Mouse (Mus musculus): ENCODE measurements around the gene Prdm2. TPM values are rescaled to one million over a fixed set of nuclear protein-coding genes. Genes with fewer than 3 reads are reported as not detected.

Gene Prdm2
- polyA plus RNA-seq, 1 experiment from 2014 or later = 3.3 TPM

GRCm38 (mm10) chr4:143218858-143219257 lies 6.1 kb upstream of the Prdm2 start:
- Histone ChIP-seq H3K27me3 (ENCODE audit: control insufficient read depth, insufficient read depth, low read depth, low read length) (no peaks in the 10 kb centered on the region), H3K9me3 (replicated peaks; ENCODE audit: control insufficient read depth, low read length) (no peaks in the 10 kb centered on the region), H3K9ac (ENCODE audit: low read depth, low read length) (no peak overlapping the region), H3K36me3 (ENCODE audit: control insufficient read depth, insufficient read depth) (no peaks in the 10 kb centered on the region), H3K27ac (ENCODE audit: low read length) (no peak overlapping the region), H3K4me3 (ENCODE audit: low read depth, low read length) (no peak overlapping the region), H3K4me1 (ENCODE audit: control insufficient read depth, low read depth, low read length) (no peaks in the 10 kb centered on the region), H3K4me2 (ENCODE audit: low read depth, low read length) (no peak overlapping the region)
- 53% methylated on average over 2 of the region's 2 CpGs for whole genome bisulfite sequencing (ENCODE audit: insufficient replicate concordance)
- ATAC-seq (ENCODE audit: low read depth) = no peak

GRCm38 (mm10) chr4:143217189-143217588 lies 4.4 kb upstream of the Prdm2 start:
- no peaks in the 10 kb centered on the region for H3K9me3 ChIP-seq (replicated peaks; ENCODE audit: control insufficient read depth, low read length)
- H3K4me2 ChIP-seq (ENCODE audit: low read depth, low read length) = no peak overlapping the region
- no peak overlapping the region for H3K4me3 ChIP-seq (ENCODE audit: low read depth, low read length)
- no peaks in the 10 kb centered on the region for H3K27me3 ChIP-seq (ENCODE audit: control insufficient read depth, insufficient read depth, low read depth, low read length)
- no peak overlapping the region for H3K27ac ChIP-seq (ENCODE audit: low read length)
- H3K4me1 ChIP-seq (ENCODE audit: control insufficient read depth, low read depth, low read length) = peaks cover 5% of the 10 kb centered on the region
- ATAC-seq (ENCODE audit: low read depth) = peak; percentile 65
- H3K9ac ChIP-seq (ENCODE audit: low read depth, low read length) = no peak overlapping the region
- no peaks in the 10 kb centered on the region for H3K36me3 ChIP-seq (ENCODE audit: control insufficient read depth, insufficient read depth)
- 70% methylated on average over 7 of the region's 7 CpGs for WGBS (ENCODE audit: insufficient replicate concordance)

- 38% methylated on average over 3 of the region's 3 CpGs for WGBS (ENCODE audit: insufficient replicate concordance)
- no peaks in the 10 kb centered on the region for H3K9me3 ChIP-seq (replicated peaks; ENCODE audit: control insufficient read depth, low read length)
- no peak overlapping the region for H3K4me2 ChIP-seq (ENCODE audit: low read depth, low read length)
- H3K27ac ChIP-seq (ENCODE audit: low read length) = no peak overlapping the region
- H3K4me1 ChIP-seq (ENCODE audit: control insufficient read depth, low read depth, low read length) = peaks cover 12% of the 10 kb centered on the region
- no peaks in the 10 kb centered on the region for H3K27me3 ChIP-seq (ENCODE audit: control insufficient read depth, insufficient read depth, low read depth, low read length)
- no peak for ATAC-seq (ENCODE audit: low read depth)
- H3K4me3 ChIP-seq (ENCODE audit: low read depth, low read length) = no peak overlapping the region
- no peak overlapping the region for H3K9ac ChIP-seq (ENCODE audit: low read depth, low read length)
- H3K36me3 ChIP-seq (ENCODE audit: control insufficient read depth, insufficient read depth) = no peaks in the 10 kb centered on the region
Measured at GRCm38 (mm10) chr4:143214221-143214797, 1.5 kb upstream of the Prdm2 start.

- no peak overlapping the region for H3K27ac ChIP-seq (ENCODE audit: low read length)
- no peak overlapping the region for H3K9ac ChIP-seq (ENCODE audit: low read depth, low read length)
- H3K27me3 ChIP-seq (ENCODE audit: control insufficient read depth, insufficient read depth, low read depth, low read length) = no peaks in the 10 kb centered on the region
- H3K4me3 ChIP-seq (ENCODE audit: low read depth, low read length) = no peak overlapping the region
- no peaks in the 10 kb centered on the region for H3K9me3 ChIP-seq (replicated peaks; ENCODE audit: control insufficient read depth, low read length)
- no peaks in the 10 kb centered on the region for H3K36me3 ChIP-seq (ENCODE audit: control insufficient read depth, insufficient read depth)
- no peak overlapping the region for H3K4me2 ChIP-seq (ENCODE audit: low read depth, low read length)
- ATAC-seq (ENCODE audit: low read depth) = no peak
- 58% methylated on average over 4 of the region's 4 CpGs for WGBS (ENCODE audit: insufficient replicate concordance)
- H3K4me1 ChIP-seq (ENCODE audit: control insufficient read depth, low read depth, low read length) = peaks cover 12% of the 10 kb centered on the region
Measured at GRCm38 (mm10) chr4:143213571-143213970, 776 bp upstream of the Prdm2 start.

- Histone ChIP-seq H3K9me3 (replicated peaks; ENCODE audit: control insufficient read depth, low read length) (no peaks in the 10 kb centered on the region), H3K4me2 (ENCODE audit: low read depth, low read length) (peak overlapping the region; percentile 65), H3K27ac (ENCODE audit: low read length) (peak overlapping the region; percentile 82), H3K4me1 (ENCODE audit: control insufficient read depth, low read depth, low read length) (peaks cover 12% of the 10 kb centered on the region), H3K36me3 (ENCODE audit: control insufficient read depth, insufficient read depth) (no peaks in the 10 kb centered on the region), H3K4me3 (ENCODE audit: low read depth, low read length) (peak overlapping the region; percentile 85), H3K9ac (ENCODE audit: low read depth, low read length) (peak overlapping the region; percentile 89; the same call in 1 of the 2 replicates), H3K27me3 (ENCODE audit: control insufficient read depth, insufficient read depth, low read depth, low read length) (no peaks in the 10 kb centered on the region)
- WGBS (ENCODE audit: insufficient replicate concordance) = 95% methylated on average over 3 of the region's 3 CpGs
- no peak for ATAC-seq (ENCODE audit: low read depth)
Measured at GRCm38 (mm10) chr4:143213175-143213479, 332 bp upstream of the Prdm2 start.

GRCm38 (mm10) chr4:143211584-143212340 lies 1.0 kb downstream of the Prdm2 start:
- Histone ChIP-seq H3K4me3 (ENCODE audit: low read depth, low read length) (peak overlapping the region; percentile 85), H3K4me2 (ENCODE audit: low read depth, low read length) (peak overlapping the region; percentile 65), H3K27me3 (ENCODE audit: control insufficient read depth, insufficient read depth, low read depth, low read length) (no peaks in the 10 kb centered on the region), H3K27ac (ENCODE audit: low read length) (peak overlapping the region; percentile 82), H3K9me3 (replicated peaks; ENCODE audit: control insufficient read depth, low read length) (no peaks in the 10 kb centered on the region), H3K9ac (ENCODE audit: low read depth, low read length) (peak overlapping the region; percentile 89), H3K36me3 (ENCODE audit: control insufficient read depth, insufficient read depth) (no peaks in the 10 kb centered on the region), H3K4me1 (ENCODE audit: control insufficient read depth, low read depth, low read length) (peaks cover 12% of the 10 kb centered on the region)
- WGBS (ENCODE audit: insufficient replicate concordance) = 4% methylated on average over 41 of the region's 43 CpGs
- ATAC-seq (ENCODE audit: low read depth) = peak; percentile 14

GRCm38 (mm10) chr4:143209997-143210396 lies 2.8 kb downstream of the Prdm2 start:
- no peak overlapping the region for H3K4me2 ChIP-seq (ENCODE audit: low read depth, low read length)
- no peaks in the 10 kb centered on the region for H3K9me3 ChIP-seq (replicated peaks; ENCODE audit: control insufficient read depth, low read length)
- H3K27me3 ChIP-seq (ENCODE audit: control insufficient read depth, insufficient read depth, low read depth, low read length) = no peaks in the 10 kb centered on the region
- 73% methylated on average over 2 of the region's 2 CpGs for WGBS (ENCODE audit: insufficient replicate concordance)
- no peaks in the 10 kb centered on the region for H3K36me3 ChIP-seq (ENCODE audit: control insufficient read depth, insufficient read depth)
- H3K9ac ChIP-seq (ENCODE audit: low read depth, low read length) = no peak overlapping the region
- H3K27ac ChIP-seq (ENCODE audit: low read length) = no peak overlapping the region
- ATAC-seq (ENCODE audit: low read depth) = no peak
- H3K4me1 ChIP-seq (ENCODE audit: control insufficient read depth, low read depth, low read length) = peaks cover 12% of the 10 kb centered on the region
- no peak overlapping the region for H3K4me3 ChIP-seq (ENCODE audit: low read depth, low read length)

- Histone ChIP-seq H3K4me2 (ENCODE audit: low read depth, low read length) (no peak overlapping the region), H3K27me3 (ENCODE audit: control insufficient read depth, insufficient read depth, low read depth, low read length) (no peaks in the 10 kb centered on the region), H3K36me3 (ENCODE audit: control insufficient read depth, insufficient read depth) (no peaks in the 10 kb centered on the region), H3K9ac (ENCODE audit: low read depth, low read length) (no peak overlapping the region), H3K27ac (ENCODE audit: low read length) (no peak overlapping the region), H3K4me3 (ENCODE audit: low read depth, low read length) (no peak overlapping the region), H3K4me1 (ENCODE audit: control insufficient read depth, low read depth, low read length) (peaks cover 6% of the 10 kb centered on the region), H3K9me3 (replicated peaks; ENCODE audit: control insufficient read depth, low read length) (no peaks in the 10 kb centered on the region)
- 56% methylated on average over 3 of the region's 3 CpGs for WGBS (ENCODE audit: insufficient replicate concordance)
- ATAC-seq (ENCODE audit: low read depth) = no peak
Measured at GRCm38 (mm10) chr4:143202653-143203052, 10.1 kb downstream of the Prdm2 start.

GRCm38 (mm10) chr4:143198371-143198770 lies 14.4 kb downstream of the Prdm2 start:
- H3K27ac ChIP-seq (ENCODE audit: low read length) = no peak overlapping the region
- H3K9me3 ChIP-seq (replicated peaks; ENCODE audit: control insufficient read depth, low read length) = no peaks in the 10 kb centered on the region
- no peak overlapping the region for H3K4me3 ChIP-seq (ENCODE audit: low read depth, low read length)
- no peak overlapping the region for H3K4me2 ChIP-seq (ENCODE audit: low read depth, low read length)
- no peak overlapping the region for H3K9ac ChIP-seq (ENCODE audit: low read depth, low read length)
- ATAC-seq (ENCODE audit: low read depth) = no peak
- peaks cover 6% of the 10 kb centered on the region for H3K4me1 ChIP-seq (ENCODE audit: control insufficient read depth, low read depth, low read length)
- WGBS (ENCODE audit: insufficient replicate concordance) = 26% methylated on average over 3 of the region's 3 CpGs
- no peaks in the 10 kb centered on the region for H3K36me3 ChIP-seq (ENCODE audit: control insufficient read depth, insufficient read depth)
- H3K27me3 ChIP-seq (ENCODE audit: control insufficient read depth, insufficient read depth, low read depth, low read length) = no peaks in the 10 kb centered on the region

All from liver, embryonic 16.5 days (tissue).